Mouse (Mus musculus): ENCODE data around the gene Stk4.
"Not testable (repeated sequence)": the region's sequence is repeated elsewhere in the genome, so short reads cannot be mapped to it uniquely, and the experiment has no call there.

The Stk4 gene

GRCm38 (mm10) chr2:164070142-164070764, at the start of gene Stk4:
TSS of gene Stk4 (plus strand) at chr2:164070322.
- peak; percentile 74 for DNase-seq (ENCODE audit: low read depth, low spot score)

- no peak for DNase-seq (ENCODE audit: low read depth, low spot score)
These were observed 48.0 kb upstream of the Stk4 start for GRCm38 (mm10) chr2:164022104-164022503.

- DNase-seq (ENCODE audit: low read depth, low spot score), result no peak
These were observed 45.0 kb upstream of the Stk4 start, which contains the start of gene Pabpc1l for GRCm38 (mm10) chr2:164025150-164025549. TSS of gene Pabpc1l (plus strand) at chr2:164025450.

GRCm38 (mm10) chr2:164031147-164031546, 39.0 kb upstream of the Stk4 start:
- DNase-seq (ENCODE audit: low read depth, low spot score), result no peak

GRCm38 (mm10) chr2:164032973-164033372, 37.1 kb upstream of the Stk4 start:
- no peak for DNase-seq (ENCODE audit: low read depth, low spot score)

- DNase-seq (ENCODE audit: low read depth, low spot score), result no peak
These were observed 33.6 kb upstream of the Stk4 start for GRCm38 (mm10) chr2:164036520-164037019.

- no peak for DNase-seq (ENCODE audit: low read depth, low spot score)
These were observed 31.6 kb upstream of the Stk4 start for GRCm38 (mm10) chr2:164038407-164039028.

- no peak for DNase-seq (ENCODE audit: low read depth, low spot score)
These were observed 29.2 kb upstream of the Stk4 start for GRCm38 (mm10) chr2:164040949-164041348.

GRCm38 (mm10) chr2:164041523-164041922, 28.6 kb upstream of the Stk4 start:
- no peak for DNase-seq (ENCODE audit: low read depth, low spot score)

GRCm38 (mm10) chr2:164047197-164047690, 22.9 kb upstream of the Stk4 start:
- peak; percentile 81 for DNase-seq (ENCODE audit: low read depth, low spot score)

- DNase-seq (ENCODE audit: low read depth, low spot score), result peak; percentile 95
These were observed 16.4 kb upstream of the Stk4 start for GRCm38 (mm10) chr2:164053767-164054166.

- DNase-seq (ENCODE audit: low read depth, low spot score), result peak; percentile 35
These were observed 15.5 kb upstream of the Stk4 start for GRCm38 (mm10) chr2:164054671-164055070.

GRCm38 (mm10) chr2:164059634-164060235, 10.4 kb upstream of the Stk4 start:
- DNase-seq (ENCODE audit: low read depth, low spot score), result no peak

GRCm38 (mm10) chr2:164070765-164071436, 779 bp downstream of the Stk4 start, which contains the start of gene Tomm34:
TSS of gene Tomm34 (minus strand) at chr2:164071169.
- DNase-seq (ENCODE audit: low read depth, low spot score), result peak; percentile 97

- DNase-seq (ENCODE audit: low read depth, low spot score), result not testable (repeated sequence)
These were observed 1.3 kb downstream of the Stk4 start for GRCm38 (mm10) chr2:164071437-164071820.

GRCm38 (mm10) chr2:164072109-164072508, 2.0 kb downstream of the Stk4 start:
- no peak for DNase-seq (ENCODE audit: low read depth, low spot score)

- no peak for DNase-seq (ENCODE audit: low read depth, low spot score)
These were observed 3.0 kb downstream of the Stk4 start for GRCm38 (mm10) chr2:164073120-164073519.

GRCm38 (mm10) chr2:164073918-164074578, 3.9 kb downstream of the Stk4 start:
- peak; percentile 97 for DNase-seq (ENCODE audit: low read depth, low spot score)

- DNase-seq (ENCODE audit: low read depth, low spot score), result no peak
These were observed 5.0 kb downstream of the Stk4 start for GRCm38 (mm10) chr2:164075088-164075487.

GRCm38 (mm10) chr2:164076874-164077425, 6.8 kb downstream of the Stk4 start:
- no peak for DNase-seq (ENCODE audit: low read depth, low spot score)

- DNase-seq (ENCODE audit: low read depth, low spot score), result no peak
These were observed 7.8 kb downstream of the Stk4 start for GRCm38 (mm10) chr2:164077875-164078274.
